In the genomic region with DNA sequence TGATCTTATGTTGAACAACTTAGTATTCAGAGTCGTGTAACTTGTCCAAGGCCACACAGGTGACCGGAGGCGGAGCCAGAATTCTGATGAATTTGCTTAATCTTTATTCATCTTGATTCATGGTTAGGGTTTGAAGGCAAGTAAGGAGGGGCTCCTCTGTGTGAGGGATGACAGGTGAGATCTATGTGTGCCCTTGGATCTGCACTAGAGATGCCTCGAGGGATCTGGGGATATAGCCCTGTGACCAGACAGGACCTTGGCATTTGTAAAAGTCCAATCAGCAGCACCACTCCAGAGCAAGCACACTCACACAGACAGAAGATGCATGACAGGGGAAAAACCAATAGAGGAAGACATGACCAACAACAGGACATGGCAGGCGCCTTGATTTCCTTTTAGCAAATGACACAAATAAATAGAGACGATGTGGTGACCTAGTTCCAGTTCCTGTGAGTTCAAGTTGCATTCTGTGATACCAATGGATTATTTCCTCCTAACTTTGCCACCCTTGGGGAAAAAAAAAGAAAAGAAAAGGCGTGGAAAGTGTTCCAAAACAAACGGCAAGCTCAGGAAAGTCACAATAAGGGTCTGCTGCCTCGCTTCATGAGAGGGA, we compare ENCODE assay signal across 8 mouse cellular contexts. TPM values are rescaled to one million over a fixed set of nuclear protein-coding genes. Genes with fewer than 3 reads are reported as not detected.
DNase-seq lines count a peak whose midpoint lies in the region; ATAC-seq lines count a peak whose summit lies in the region.

No protein-coding gene starts in this region.

- peaks cover 6% of the 10 kb centered on the region; the same call in 1 of the 2 replicates for H3K4me1 ChIP-seq in neural tube, embryonic 11.5 days (ENCODE audit: control insufficient read depth, insufficient read depth, low read length)
- peaks cover 26% of the 10 kb centered on the region for H3K4me1 ChIP-seq in limb, embryonic 15.5 days

- H3K4me2 ChIP-seq in neural tube, embryonic 11.5 days (ENCODE audit: low read depth) = peak overlapping the region; percentile 67
- H3K4me2 ChIP-seq in limb, embryonic 15.5 days = peak overlapping the region; percentile 93; the same call in 1 of the 2 replicates

- WGBS in neural tube, embryonic 11.5 days = 85% methylated on average over 9 of the region's 9 CpGs
- 73% methylated on average over 9 of the region's 9 CpGs for WGBS in limb, embryonic 15.5 days

- H3K36me3 ChIP-seq in neural tube, embryonic 11.5 days (ENCODE audit: control insufficient read depth, insufficient read depth, low read length) = no peaks in the 10 kb centered on the region
- H3K36me3 ChIP-seq in limb, embryonic 15.5 days = no peaks in the 10 kb centered on the region
- no peaks in the 10 kb centered on the region for H3K36me3 ChIP-seq in splenic B cell, adult 2 months (ENCODE audit: control insufficient read depth, insufficient read depth, low read length, poor library complexity, severe bottlenecking)

- no peak overlapping the region for H3K27ac ChIP-seq in neural tube, embryonic 11.5 days (ENCODE audit: low read depth, low read length)
- H3K27ac ChIP-seq in limb, embryonic 15.5 days = no peak overlapping the region

- no peaks in the 10 kb centered on the region for H3K9me3 ChIP-seq in neural tube, embryonic 11.5 days (ENCODE audit: control insufficient read depth, low read length)
- H3K9me3 ChIP-seq in limb, embryonic 15.5 days = no peaks in the 10 kb centered on the region

- peak overlapping the region; percentile 88; the same call in 1 of the 2 replicates for H3K9ac ChIP-seq in neural tube, embryonic 11.5 days (ENCODE audit: low read length)
- H3K9ac ChIP-seq in limb, embryonic 15.5 days = no peak overlapping the region

- peak; percentile 46 for DNase-seq in adrenal gland, adult 2 months
- no peak for DNase-seq in adrenal gland, postnatal 25 days
- no peak for DNase-seq in neural tube, embryonic 11.5 days (ENCODE audit: low spot score)
- no peak for DNase-seq in neural tube, embryonic 10.5 days (ENCODE audit: extremely low spot score, low spot score)
- peak; percentile 22 for DNase-seq in splenic B cell, adult 2 months (ENCODE audit: low read depth, low spot score)
- DNase-seq in cerebellum, adult 11 months = no peak

- no peak for ATAC-seq in neural tube, embryonic 11.5 days (ENCODE audit: insufficient read depth, low FRiP score, low TSS enrichment)
- ATAC-seq in limb, embryonic 15.5 days (ENCODE audit: insufficient number of reproducible peaks, low FRiP score, low TSS enrichment, low read depth) = no peak
- ATAC-seq in erythroid progenitor cell, adult 5-6 weeks (replicated peaks; ENCODE audit: low FRiP score, poor library complexity, severe bottlenecking) = no peak

- peak overlapping the region; percentile 69; the same call in 1 of the 2 replicates for H3K4me3 ChIP-seq in neural tube, embryonic 11.5 days (ENCODE audit: low read depth, low read length)
- H3K4me3 ChIP-seq in limb, embryonic 15.5 days = peak overlapping the region; percentile 70

- no peaks in the 10 kb centered on the region for H3K27me3 ChIP-seq in neural tube, embryonic 11.5 days (ENCODE audit: control insufficient read depth, insufficient read depth, low read length)
- no peaks in the 10 kb centered on the region for H3K27me3 ChIP-seq in limb, embryonic 15.5 days
- H3K27me3 ChIP-seq in splenic B cell, adult 2 months (ENCODE audit: control insufficient read depth, insufficient read depth, low read length, poor library complexity, severe bottlenecking) = no peaks in the 10 kb centered on the region

RNA-seq across cellular contexts. Expression of gene St6galnac3, which starts 1.4 kb away (rescaled TPM):
- 10 to 100 TPM in 1 of 2 experiments, 1 to 10 TPM in 1; 7.9 to 16.9 TPM for total RNA-seq in adrenal gland, adult 2 months (2021)
- 0.40 and 0.94 TPM in 2 replicates for polyA plus RNA-seq in adrenal gland, adult 2 months (2012; rRNA removed)
- total RNA-seq in adrenal gland, postnatal 25 days (2021) = 6.5 and 10.4 TPM in 2 replicates
- 41.4 and 48.0 TPM in 2 replicates for polyA plus RNA-seq in neural tube, embryonic 11.5 days (2014; fragmentation: Nextera tagmentation; extraction: Ambion mirVana)
- polyA plus RNA-seq in limb, embryonic 15.5 days (2015; fragmentation: Nextera tagmentation; extraction: Ambion mirVana) = 33.5 and 35.7 TPM in 2 replicates
- 4.3 and 5.4 TPM in 2 replicates for total RNA-seq in erythroid progenitor cell, adult 5-6 weeks (2015; ENCODE audit: low replicate concordance)
- 4.6 and 10.7 TPM in 2 replicates for total RNA-seq in erythroid progenitor cell, adult 5-6 weeks (2017; ENCODE audit: low replicate concordance)

Comparison
In these comparisons a context has a peak if more than half of its experiments do, and no peak if none do; other contexts are left out.
1. DNase-seq: peak in adrenal gland, adult 2 months (single experiment) and splenic B cell, adult 2 months (single experiment); none in adrenal gland, postnatal 25 days (single experiment), neural tube, embryonic 11.5 days (single experiment), neural tube, embryonic 10.5 days (single experiment) and cerebellum, adult 11 months (single experiment).